23 mouse cellular contexts compared by ENCODE assay signal in the genomic region with DNA sequence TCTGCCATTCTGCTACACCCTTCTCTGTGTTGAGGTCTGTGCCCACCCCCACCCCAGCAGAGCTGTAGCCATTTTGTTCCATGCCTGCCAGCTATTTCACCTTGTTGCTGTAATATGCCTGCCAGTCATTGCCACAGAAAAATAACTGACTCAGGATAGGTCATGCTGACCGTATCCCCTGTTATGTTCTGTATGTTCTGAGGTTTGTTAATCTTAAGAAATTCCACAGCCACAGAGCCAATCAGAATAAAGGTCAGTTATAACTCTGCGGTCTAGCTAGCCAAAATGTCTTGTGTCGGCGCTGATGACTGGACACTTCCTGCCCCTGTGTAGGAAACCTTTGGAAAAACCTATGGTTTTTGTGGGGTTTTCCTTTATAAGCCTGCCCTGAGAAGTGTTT.
"Had no signal": no experiment of that assay in that cellular context is flagged by ENCODE, and none has a peak within 500 bp of the region (broad histone marks: within the 10 kb centered on the region; RNA-seq: fewer than 3 reads in every experiment).

No protein-coding gene starts in this region.

- H3K9me3 ChIP-seq: limb, embryonic 10.5 days; limb, embryonic 13.5 days; liver, embryonic 12.5 days; liver, embryonic 15.5 days; lung, embryonic 15.5 days; megakaryocyte, embryonic 14.5 days; midbrain, embryonic 10.5 days; midbrain, embryonic 13.5 days; neural tube, embryonic 12.5 days; neural tube, embryonic 15.5 days; stomach, embryonic 15.5 days had no signal

- H3K36me3 ChIP-seq: limb, embryonic 10.5 days; limb, embryonic 13.5 days; liver, embryonic 12.5 days; liver, embryonic 15.5 days; lung, embryonic 15.5 days; midbrain, embryonic 10.5 days; midbrain, embryonic 13.5 days; neural tube, embryonic 12.5 days; neural tube, embryonic 15.5 days; stomach, embryonic 15.5 days had no signal

- DNase-seq: kidney, postnatal 25 days; layer of hippocampus, adult 9-11 months; liver; lung, adult 18-20 months; lung, postnatal 10 days; lung, postnatal 36 days; right cerebral cortex, postnatal 25 days; spleen, adult 18-20 months; thymus, postnatal 4 days had no signal

- H3K27me3 ChIP-seq: limb, embryonic 13.5 days; liver, embryonic 12.5 days; liver, embryonic 15.5 days; lung, embryonic 15.5 days; megakaryocyte, embryonic 14.5 days; midbrain, embryonic 13.5 days; neural tube, embryonic 12.5 days; neural tube, embryonic 15.5 days; stomach, embryonic 15.5 days had no signal

- H3K4me1 ChIP-seq: limb, embryonic 10.5 days; limb, embryonic 13.5 days; liver, embryonic 12.5 days; liver, embryonic 15.5 days; lung, embryonic 15.5 days; midbrain, embryonic 10.5 days; midbrain, embryonic 13.5 days; neural tube, embryonic 12.5 days; stomach, embryonic 15.5 days had no signal

- H3K4me3 ChIP-seq: layer of hippocampus, adult 2 months; limb, embryonic 10.5 days; limb, embryonic 13.5 days; liver, embryonic 12.5 days; liver, embryonic 15.5 days; lung, embryonic 15.5 days; megakaryocyte, embryonic 14.5 days; midbrain, embryonic 10.5 days; midbrain, embryonic 13.5 days; neural tube, embryonic 12.5 days; neural tube, embryonic 15.5 days; stomach, embryonic 15.5 days had no signal

- H3K9ac ChIP-seq: limb, embryonic 13.5 days; liver, embryonic 12.5 days; liver, embryonic 15.5 days; lung, embryonic 15.5 days; midbrain, embryonic 13.5 days; neural tube, embryonic 12.5 days; neural tube, embryonic 15.5 days; stomach, embryonic 15.5 days had no signal

- H3K4me2 ChIP-seq: limb, embryonic 13.5 days; liver, embryonic 12.5 days; liver, embryonic 15.5 days; lung, embryonic 15.5 days; midbrain, embryonic 13.5 days; neural tube, embryonic 12.5 days; neural tube, embryonic 15.5 days; stomach, embryonic 15.5 days had no signal

- H3K27ac ChIP-seq: kidney, postnatal 0 days; layer of hippocampus, adult 2 months; limb, embryonic 10.5 days; limb, embryonic 13.5 days; liver, embryonic 12.5 days; liver, embryonic 15.5 days; lung, embryonic 15.5 days; midbrain, embryonic 10.5 days; midbrain, embryonic 13.5 days; neural tube, embryonic 12.5 days; neural tube, embryonic 15.5 days; stomach, embryonic 15.5 days had no signal

- ATAC-seq: liver, embryonic 12.5 days; midbrain, embryonic 13.5 days; midbrain, embryonic 16.5 days had no signal
